Mouse (Mus musculus) v-Abl transformed pro-B cells (cell line): ENCODE data around the gene Wdfy2.

Source experiments
- in situ Hi-C, 2 experiments: fragments of 400-800 bp; cut with MboI; formaldehyde crosslinking; loops; one replicate each; pipeline ENCODE4 v1.15.1; 2025; ENCODE audit not compliant: unreplicated experiment in 2 of 2

Gene Wdfy2

DNA sequence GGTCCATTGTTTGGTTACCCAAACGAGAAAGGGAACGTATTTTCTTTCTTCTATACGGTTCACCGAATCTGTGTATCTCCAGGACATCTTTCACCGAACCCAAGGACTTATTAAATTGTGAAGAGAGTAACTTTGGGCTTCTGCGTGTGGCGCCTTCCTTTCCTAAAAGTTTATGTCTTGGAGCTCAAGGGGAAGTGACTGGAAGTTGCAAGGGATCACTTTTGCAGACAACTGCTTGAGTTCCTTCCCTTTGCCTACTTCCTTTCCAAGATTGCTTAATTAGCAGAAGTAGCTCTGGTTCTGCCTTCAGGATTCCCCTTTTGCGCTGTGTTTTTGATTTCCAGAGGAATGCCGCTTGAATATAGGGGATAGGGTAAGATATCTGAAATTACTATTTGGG, 858 bp downstream of the Wdfy2 start:
- in situ Hi-C loops, result loop anchor here (5.0 to 25.0 kb wide), 3 partner anchors 76 to 1276 kb away; partner anchors contain the start of genes Ints6 (in 1 of the 2) and Spryd7 (in 1 of the 2)

DNA sequence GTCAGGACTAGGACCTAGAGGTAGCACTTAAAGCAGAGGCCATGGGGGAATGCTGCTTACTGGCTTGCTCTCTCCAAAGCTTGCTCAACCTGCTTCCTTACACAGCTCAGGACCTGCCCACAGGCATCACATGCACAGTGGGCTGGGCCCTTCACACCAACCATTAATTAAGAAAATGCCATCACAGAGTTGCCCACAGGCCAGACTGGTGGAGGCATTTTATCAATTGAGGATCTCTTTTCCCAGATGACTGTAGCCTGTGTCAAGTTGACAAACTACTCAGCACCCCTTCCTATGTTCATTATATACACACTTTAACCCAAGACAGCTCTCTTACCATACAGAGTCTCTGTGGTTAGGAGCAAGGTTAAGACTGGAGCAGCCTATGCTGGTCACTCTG, 4.2 kb downstream of the Wdfy2 start:
- in situ Hi-C loops, result loop anchor here (25.0 kb wide), 2 partner anchors 346 to 1279 kb away; partner anchors contain the start of gene Spryd7 (in 1 of the 2)

DNA sequence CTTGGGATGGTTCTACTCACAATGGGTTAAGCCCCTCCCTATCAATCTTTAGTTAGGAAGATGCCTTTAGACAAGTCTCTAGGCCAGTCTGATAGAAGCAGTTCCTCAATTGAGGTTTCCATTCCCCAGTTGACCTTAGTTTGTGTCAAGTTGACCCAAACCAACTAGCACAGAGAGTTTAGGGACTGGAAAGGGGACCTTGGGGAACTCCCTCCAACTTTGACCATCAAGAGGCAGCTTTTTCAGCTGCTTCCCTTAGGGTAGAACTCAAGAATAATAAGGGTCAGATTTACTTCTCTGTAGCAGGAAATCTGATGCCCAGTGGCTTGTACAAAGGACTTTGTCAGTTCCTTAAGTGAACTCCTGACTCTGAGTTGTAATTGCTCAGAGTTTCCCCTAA, 5.0 kb downstream of the Wdfy2 start:
- in situ Hi-C loops, result loop anchor here (25.0 kb wide), 2 partner anchors 345 to 1280 kb away; partner anchors contain the start of gene Spryd7 (in 1 of the 2)

DNA sequence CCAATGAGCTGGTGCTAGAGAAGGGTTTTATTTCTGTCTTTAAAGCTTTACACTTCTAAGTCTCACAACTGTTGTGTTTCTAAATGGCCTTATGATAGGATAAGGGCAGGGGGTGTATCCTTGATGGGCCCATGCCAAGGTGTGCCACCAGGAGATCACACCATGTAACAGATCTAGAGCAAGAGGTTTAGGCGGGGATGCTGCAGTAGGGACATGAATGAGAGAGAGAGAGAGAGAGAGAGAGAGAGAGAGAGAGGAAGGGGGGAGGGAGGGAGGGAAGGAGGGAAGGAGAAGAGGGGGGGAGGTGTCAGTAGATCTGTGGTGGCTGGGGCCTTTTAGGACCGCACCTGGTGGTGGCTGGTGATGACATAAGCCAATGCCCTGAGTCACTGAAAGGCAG, 5.5 kb downstream of the Wdfy2 start:
- in situ Hi-C loops, result loop anchor here (25.0 kb wide), 2 partner anchors 344 to 1281 kb away; partner anchors contain the start of gene Spryd7 (in 1 of the 2)

DNA sequence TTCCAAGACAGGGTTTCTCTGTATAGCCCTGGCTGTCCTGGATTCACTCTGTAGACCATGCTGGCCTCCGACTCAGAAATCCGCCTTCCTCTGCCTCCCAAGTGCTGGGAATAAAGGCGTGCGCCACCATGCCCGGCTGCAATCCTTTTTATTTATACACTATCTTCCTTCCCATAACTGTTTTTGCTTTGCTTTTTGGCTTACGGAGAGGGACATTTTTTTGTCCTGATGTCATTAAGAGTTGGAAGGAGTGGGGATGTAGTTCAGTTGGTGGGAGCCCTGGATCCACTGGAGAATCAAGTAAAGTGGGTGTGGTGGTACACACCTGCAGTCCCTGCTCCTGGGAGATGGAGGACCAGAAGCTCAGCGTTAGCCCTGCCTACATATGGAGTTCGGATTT, 6.7 kb downstream of the Wdfy2 start:
- in situ Hi-C loops, result loop anchor here (25.0 kb wide), 2 partner anchors 343 to 1282 kb away; partner anchors contain the start of gene Spryd7 (in 1 of the 2)

DNA sequence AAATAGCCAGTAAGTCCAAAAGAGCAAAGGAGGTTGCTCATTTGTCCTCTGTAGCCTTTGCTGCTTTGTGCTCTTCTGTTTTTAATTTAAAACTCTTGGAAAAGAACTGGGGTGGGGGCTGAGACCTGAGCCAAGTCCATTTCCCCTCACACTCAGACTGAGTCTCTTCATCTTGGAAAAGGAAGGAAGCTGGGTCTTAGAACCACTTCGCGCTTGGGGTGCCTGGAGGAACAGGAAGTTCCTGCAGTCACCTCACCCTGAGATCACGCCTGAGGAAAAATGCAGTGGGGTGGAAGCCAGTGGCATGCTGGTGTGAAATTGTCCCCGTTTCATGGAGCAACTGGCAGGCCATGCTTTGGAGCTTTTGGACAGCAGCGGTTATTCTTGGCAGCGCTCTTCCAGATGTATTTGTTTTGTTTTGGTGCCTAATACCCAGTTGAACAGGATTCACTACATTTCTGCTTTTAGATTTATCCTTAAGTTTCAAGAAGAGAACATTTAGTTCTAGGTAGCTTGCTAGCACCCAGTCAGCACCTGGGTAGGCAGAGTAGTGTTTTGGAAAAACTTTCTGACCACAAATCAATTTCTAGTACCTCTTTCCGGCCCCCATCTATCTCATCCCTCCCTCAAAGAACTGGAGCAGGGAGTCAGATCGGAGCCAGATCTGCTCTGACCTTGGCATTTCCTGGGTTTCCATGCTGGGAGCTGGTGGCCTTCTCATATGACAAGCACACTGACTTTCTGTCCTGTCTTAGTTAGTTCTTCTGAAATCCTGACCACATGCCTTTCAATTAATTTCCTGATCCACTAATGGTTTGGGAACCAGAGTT, 7.7 kb downstream of the Wdfy2 start:
- in situ Hi-C loops, result loop anchor here (25.0 kb wide), 2 partner anchors 342 to 1283 kb away; partner anchors contain the start of gene Spryd7 (in 1 of the 2)

DNA sequence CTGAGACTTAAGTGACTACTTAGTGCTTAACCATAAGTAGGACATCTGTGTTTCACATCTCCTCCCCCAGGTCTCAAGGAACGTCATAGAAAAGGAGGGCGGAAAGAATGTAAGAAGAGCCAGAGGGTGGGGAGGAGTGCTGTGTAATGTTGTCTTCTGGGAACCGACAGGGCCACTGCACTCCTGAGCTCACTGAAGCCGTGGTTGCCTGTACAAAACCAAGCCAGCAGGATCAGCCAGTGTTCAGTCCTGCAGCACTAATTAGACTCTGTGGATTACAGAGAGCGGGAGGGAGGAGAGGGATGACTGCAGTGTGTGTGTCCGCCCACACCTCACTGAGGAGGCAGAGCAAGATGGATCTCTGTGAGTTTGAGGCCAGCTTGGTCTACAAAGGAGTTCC, 13.5 kb downstream of the Wdfy2 start:
- in situ Hi-C loops, result no loop called here

DNA sequence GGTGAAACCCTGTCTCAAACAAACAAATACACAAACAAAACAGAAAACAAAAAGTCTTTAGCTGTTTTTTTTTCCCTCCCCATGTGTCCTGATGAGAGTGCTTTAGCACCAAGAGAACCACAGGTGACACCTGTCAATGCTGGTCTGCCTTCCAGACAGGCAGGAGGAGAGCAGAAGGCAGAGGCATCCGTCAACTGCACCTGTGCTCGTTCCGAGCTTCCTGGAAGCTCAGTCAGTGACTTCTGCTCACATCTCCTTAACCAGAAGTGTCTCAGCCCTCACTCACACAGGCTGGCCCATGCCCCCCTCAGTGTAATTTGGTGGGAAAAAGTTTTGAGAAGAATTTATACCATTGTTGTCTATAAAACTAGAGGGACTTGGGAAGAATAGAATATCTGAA, 15.4 kb downstream of the Wdfy2 start:
- in situ Hi-C loops, result no loop called here

DNA sequence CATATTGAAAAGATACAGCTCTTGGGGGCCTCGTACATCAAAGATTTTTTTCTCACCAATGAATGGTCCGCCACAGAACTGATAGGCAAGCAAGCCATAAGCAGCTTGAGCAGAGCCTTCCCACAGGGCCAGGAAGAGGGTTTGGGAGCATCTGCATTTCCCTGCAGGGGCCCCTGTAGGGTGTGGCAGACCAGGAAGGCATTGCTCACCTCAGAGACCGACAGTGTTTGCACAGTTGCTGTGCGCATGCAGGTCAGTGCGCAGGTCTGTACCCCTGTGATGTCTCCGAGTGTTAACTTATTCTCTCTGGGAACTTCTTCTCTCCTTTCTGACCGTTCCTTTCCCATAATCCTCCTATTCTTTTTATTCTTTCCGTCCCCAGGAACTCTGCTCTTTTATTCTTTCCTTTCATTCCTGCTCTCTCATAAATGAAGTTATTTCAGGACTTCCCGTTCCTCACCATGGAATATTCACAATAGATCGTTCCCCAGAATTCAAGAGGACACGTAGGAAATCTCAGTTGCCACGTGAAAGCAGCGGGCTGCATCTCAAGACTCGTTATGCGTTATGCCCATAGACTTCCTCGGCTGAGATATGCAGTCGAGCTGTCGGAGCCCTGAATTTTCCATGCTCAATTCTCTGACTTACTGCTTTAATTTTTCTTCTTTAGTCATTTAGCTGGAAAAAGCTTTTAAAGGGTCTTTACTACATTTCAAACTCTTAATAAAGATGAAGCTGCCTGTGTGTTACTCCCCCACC, 17.8 kb downstream of the Wdfy2 start:
- in situ Hi-C loops, result no loop called here

DNA sequence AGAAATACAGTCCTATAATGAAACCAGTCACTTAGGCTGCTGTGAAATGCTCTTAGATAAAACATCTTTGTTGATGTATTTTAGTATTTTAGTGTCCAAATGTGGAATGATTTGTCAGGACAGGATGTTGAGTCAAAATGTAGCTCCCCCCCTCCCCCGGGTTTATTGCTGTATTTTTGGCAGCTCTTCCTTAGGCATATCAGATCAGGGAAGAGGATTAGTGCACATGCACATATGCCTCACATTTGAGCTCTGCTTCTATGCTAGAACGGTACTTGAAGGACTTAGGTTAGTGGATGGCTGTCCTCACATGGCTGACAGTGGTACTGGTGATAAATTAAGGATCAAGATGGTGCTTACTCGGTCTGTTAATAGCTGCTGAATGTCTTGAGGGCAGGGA, 18.4 kb downstream of the Wdfy2 start:
- in situ Hi-C loops, result no loop called here

DNA sequence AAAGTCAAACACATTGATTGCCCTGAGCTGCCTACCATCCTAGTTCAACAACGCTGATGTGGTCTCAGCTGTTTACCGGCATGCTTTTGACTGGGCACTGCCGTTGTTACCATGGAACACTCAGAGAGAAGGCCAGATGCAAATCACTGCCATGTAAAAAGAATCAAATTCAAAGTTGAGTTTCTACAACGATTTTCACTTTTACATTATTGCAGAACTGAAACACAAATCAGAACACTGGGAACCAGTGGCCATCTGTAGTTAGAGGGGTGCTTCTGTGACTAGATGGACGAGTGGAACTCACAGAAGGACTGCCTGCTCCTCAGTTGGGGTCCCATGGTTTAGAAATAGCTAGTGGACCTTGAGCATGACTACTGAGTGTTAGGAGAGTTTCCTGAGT, 19.0 kb downstream of the Wdfy2 start:
- in situ Hi-C loops, result no loop called here

DNA sequence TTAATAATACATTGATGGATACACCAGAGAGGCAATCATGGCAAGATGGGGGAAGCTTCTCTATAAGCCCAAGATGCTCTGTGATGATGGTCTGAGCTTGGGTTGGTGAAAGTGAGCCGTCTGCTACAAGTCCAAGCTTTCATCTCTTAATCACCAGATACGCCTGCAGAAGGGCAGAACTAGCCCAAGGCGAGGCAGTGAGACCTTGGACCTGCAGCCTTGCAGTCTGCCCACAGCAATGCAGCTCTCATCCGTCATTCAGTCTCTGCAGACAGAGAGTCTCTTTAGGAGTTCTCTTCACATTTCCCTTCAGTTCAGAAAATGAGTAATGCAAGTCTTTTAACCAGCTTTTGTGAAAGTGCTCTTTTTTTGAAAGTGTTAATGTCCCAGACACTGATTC, 20.4 kb downstream of the Wdfy2 start:
- in situ Hi-C loops, result no loop called here

DNA sequence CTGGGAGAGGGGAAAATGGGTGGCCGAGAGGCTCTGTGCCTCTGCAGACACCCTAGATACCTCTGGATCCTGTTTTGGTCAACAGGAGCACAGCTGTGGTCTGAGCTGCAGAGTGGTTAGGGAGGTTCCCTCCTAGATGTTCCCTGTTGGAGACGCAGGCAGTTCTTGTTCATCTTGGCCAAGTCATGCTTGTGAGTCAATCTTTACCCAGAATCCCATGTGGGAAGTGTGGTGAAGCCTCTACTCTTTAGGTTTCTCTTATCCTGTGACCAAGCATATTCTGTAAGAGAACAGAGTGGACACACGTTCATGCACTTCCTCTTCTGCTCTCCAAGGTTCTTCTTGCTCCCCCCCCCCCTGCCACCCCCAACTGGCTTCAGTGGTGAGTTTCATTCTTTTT, 20.8 kb downstream of the Wdfy2 start:
- in situ Hi-C loops, result no loop called here

DNA sequence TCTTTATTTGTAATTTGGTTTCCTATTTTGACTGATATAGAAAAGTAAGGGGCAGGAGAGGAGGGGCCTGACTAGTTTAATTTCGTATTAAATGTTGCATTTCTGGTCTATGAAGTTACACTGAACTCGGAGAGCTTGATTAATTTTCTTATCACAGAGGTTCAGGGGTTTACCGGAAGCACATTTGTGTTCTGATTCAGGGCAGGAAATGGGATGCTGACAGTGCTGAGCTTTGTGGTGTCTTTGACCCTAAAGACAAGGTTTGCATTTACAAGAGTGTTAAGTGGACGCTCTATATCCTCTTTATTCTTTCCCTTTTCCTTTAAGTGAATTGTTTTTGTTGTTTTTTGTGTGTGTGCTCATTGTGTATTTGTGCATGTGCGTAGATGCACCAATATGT, 25.1 kb downstream of the Wdfy2 start:
- in situ Hi-C loops, result no loop called here

DNA sequence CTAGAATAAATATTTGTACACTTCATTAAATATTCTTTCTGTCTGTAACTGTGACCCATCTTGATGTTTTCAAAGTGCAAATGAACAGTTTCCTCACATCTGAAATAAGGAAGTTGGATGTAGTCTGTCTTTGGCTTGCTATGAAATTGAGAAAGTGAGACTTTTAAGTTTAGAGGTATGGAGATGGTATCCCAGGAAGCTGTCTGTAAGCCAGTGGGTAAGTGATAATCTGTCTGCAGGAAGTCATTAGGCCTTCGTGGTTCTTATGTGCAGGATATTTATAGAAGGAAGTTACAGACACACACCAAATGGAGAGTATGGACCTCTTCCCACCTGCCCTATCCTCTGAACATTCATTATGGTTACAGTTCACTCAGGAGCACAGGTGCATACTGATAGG, 26.8 kb downstream of the Wdfy2 start:
- in situ Hi-C loops, result no loop called here

DNA sequence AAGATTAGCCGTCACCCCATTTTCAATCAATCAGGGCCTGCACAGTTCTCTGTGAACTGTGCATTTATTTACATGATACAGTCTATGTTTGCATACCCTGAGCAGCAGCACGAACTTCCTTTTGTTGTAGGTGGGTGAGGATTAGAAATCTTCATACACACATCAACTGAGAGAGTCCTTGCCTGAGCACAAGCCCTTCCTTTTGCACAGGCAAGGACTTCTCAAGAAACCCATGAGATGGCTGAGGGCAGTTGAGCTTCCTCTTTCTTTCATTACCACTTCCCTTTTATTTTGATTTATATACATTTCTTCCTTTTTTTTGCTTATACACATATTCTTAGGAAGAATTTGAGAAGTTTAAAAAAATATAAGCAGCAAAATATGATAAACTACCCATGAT, 27.9 kb downstream of the Wdfy2 start:
- in situ Hi-C loops, result no loop called here

DNA sequence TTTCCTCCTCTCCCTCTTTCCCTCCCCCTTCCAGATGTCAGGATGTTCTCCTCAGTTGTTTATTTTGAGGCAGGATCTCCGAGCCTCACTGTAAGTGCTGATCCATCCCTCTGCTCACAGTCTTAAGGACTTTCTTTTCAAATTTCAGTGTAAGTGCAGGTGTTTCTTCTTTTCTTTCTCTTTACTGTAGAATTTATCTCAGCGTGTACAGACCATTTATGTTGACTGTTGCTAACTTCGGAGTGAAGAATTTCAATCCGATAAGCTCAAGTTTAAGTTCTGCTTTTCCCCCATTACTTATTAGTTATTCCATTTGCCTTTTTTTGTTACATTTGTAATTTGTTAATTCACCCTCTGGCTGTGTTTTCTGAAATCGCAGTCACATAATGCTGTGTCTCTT, 29.6 kb downstream of the Wdfy2 start:
- in situ Hi-C loops, result no loop called here

DNA sequence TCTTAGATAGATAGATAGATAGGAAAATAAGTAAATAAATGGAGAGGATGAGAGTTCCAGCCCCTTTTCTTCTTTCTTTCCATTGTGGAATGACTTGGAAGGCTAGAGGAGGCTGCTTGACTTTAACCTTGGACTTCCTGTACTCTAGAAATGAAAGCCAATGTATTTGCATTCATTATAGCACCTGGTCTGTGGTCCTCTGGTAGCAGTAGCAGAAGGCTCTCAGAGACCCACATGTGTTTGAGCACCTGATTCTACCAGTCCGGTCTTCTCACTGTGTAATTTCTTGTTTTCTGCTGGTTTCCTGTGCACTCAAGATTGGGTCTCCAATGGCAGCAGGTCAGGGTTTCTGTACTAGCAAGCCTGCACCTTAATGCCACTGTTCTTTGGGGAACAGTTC, 30.1 kb downstream of the Wdfy2 start:
- in situ Hi-C loops, result no loop called here

DNA sequence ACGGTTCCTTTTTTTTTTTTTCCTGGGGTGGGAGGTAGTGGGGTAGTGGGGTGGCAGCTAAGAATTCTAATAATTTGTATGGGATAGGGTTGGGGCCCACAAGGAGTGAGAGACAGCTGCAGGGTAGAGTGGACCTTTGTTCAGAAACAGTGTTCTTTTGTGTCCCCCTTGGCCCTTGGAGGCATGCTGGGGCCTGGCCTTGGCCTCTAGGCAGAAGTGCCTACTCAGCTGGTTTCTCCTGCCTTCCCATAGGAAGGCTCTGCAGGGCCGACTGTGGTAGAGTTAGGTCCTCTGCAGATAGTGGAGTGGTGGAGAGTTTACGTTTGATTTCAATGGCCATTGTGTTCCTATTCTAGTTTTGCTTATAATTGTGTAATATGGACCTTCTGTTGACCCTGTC, 30.8 kb downstream of the Wdfy2 start:
- in situ Hi-C loops, result no loop called here

DNA sequence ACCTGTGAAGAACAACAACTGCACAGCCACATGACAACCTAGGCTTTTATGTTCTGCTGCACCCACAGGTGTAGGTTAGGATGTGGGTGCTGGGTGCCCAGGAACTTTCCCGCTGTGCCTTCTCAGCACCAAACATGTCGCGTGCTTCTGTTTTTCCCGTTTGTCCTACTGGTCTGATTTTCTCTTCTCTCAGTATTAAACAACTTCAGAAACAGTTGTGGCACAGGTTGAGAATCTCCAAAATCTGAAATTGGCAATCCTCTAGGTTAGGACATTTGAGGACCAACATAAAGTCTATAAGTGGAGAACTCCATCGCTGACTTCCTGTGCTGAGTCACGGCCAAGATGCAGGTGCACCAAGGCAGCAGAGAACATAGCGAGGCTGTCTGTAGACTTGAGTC, 32.8 kb downstream of the Wdfy2 start:
- in situ Hi-C loops, result no loop called here

DNA sequence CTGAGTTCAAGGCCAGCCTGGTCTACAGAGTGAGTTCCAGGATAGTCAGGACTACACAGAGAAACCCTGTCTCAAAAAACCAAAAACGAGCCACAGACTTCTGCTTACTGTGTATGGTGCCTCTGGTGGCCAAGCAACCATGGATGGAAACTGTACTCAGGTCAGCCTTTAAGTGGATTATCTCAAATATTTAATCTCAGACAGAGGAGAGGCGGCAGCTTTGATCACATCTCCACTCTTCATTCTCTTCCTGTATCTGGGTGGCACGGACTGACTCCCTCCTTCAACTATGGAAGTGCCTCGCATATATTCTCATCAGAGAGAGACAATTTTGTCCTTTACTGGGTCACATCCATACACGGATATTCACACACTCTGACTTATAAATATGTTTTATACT, 34.0 kb downstream of the Wdfy2 start:
- in situ Hi-C loops, result no loop called here

DNA sequence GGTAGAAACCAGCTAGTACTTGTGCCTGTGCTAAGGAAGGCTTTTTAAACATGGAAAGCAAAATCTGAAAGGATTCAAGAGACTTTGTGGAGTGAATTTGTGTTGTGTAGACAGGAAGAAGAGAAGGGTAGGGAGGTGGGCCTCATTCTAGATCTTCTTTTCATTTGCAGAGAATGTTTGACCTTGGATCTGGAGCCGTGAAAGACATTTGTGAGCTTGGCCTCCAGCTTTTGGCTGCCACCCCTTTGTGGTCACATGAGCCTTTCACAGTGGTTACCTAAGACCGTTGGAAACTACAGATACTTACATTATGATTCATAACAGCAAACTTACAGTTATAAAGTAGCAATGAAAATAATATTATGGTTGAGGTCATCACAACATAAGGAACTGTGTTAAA, 34.5 kb downstream of the Wdfy2 start:
- in situ Hi-C loops, result no loop called here
